Mouse (Mus musculus): Measurements from ENCODE around the gene Mroh8. TPM values are rescaled to one million over a fixed set of nuclear protein-coding genes. Genes with fewer than 3 reads are reported as not detected.
"Not testable (repeated sequence)": the region's sequence is repeated elsewhere in the genome, so short reads cannot be mapped to it uniquely, and the experiment has no call there.

Gene Mroh8
- total RNA-seq, 2 experiments from 2014 or later: 1.1 to 1.4 TPM

DNA sequence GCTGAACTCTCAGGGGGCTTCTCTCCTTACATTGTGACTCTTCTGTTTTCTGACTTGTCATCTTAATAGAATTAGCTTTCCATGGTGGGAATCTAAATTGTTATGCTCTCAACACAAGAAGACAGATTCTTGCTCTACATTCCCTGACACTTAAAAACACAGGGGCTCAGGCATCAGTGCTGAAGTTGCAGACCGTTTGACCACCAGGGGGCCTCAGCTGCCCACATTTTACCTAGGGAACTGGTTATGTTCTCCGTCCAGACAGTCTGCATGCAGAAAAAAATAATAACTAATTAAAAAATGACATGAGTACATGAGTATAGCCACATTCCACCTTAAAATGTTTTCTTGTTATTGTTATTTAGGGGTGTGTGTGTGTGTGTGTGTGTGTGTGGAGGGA is 12.7 kb upstream of the Mroh8 start:
- DNase-seq (ENCODE audit: low spot score in 2 of 2): peak; percentile 40 to 84

DNA sequence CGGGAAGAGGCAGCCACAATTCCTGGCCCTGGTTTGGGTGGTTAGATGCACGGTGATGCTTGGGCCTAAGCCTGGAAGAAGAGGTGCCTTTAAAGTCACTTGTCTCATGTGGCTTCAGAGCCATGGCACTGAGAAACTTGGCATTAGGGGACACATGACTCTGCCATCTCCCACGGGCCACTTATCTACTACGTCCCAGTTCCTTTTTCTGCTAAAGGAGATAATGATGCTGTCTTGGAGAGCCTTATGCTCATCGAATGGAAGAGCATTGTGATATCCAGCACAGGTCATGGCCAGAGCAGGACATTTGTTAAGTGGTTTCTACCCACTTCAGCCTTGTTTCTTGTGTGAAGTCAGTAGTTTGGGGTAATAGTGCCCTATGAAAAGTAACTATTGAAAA is 9.6 kb upstream of the Mroh8 start:
- no peak for DNase-seq (ENCODE audit: low spot score in 2 of 2)

DNA sequence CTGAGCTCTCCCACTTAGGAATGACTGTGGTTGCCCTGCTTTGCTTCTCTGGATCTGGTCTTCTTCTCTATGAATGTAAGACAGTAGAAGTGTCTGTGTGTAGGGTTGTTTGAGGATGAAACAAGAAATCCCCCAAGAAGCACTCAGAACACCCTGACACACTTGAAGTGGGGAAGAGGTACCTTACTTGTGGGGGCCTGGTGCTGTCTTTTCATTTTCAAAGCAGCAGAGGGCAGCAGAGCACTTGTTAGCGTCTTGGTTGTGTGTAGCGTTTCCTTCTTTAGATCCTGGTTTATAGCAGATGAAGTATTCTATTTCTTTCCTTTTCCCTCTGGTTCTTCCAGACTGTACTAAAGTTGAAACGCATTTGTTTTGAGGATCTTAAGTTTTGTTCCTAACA is 8.2 kb upstream of the Mroh8 start:
- peak; percentile 28 to 69 for DNase-seq (ENCODE audit: low spot score in 2 of 2)

DNA sequence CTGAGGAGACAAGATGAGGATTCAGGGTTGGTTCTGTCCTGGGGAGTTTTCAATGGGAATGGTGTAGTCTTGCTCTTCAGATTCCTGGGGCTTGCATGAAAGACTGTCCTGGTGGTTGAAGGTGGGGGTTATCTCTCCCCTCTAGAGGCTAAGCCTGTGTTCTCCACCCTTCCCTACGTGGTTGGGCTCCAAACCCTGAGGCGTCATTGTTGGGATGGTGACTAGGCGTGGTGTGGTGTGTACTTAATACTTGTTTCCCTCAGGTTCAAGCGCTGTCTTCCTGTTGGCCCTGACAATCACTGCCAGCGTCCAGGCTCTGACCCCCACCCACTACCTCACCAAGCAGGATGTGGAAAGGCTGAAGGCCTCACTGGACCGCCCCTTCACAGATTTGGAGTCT is 4.0 kb upstream of the Mroh8 start:
- no peak for DNase-seq (ENCODE audit: low spot score in 2 of 2)

DNA sequence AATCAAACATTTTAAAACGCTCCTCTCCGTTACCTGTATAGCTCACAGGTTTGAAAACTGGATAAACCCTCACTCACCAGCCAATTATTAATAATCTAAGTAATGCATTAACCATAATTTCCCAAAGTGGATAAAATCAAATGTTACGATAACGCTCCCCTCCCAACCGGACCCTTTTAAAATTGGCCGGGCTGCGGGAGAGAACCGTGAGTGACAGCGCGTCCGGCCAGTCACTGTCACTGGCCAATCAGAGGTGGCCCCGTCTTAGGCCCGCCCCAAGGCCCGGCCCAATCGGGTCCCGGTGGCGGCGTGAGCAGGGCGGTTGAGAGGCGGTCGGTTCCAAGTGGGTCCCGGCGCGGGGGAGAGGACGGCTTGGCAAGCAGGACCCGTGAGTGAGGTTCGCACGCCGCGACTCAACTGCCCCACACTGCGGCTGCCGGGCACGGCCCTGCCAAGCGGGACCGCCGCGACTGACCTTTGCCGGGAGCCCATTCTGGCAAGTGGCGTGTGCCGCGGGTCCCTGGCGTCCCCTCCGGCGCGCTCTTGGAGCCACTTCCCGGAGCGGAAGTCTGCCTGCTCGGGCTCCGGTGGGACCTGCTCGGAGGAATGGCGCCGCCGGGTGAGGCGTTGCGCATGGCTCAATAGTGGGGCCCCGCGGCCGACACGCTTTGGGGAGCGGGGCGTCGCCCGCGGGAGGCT is 483 bp downstream of the Mroh8 start, which contains the start of gene Rpn2:
Gene Rpn2 (plus strand): TSS at position 301 of the 699 bp plus-strand sequence.
- peak; percentile 95 to 97 for DNase-seq (ENCODE audit: low spot score in 2 of 2)

DNA sequence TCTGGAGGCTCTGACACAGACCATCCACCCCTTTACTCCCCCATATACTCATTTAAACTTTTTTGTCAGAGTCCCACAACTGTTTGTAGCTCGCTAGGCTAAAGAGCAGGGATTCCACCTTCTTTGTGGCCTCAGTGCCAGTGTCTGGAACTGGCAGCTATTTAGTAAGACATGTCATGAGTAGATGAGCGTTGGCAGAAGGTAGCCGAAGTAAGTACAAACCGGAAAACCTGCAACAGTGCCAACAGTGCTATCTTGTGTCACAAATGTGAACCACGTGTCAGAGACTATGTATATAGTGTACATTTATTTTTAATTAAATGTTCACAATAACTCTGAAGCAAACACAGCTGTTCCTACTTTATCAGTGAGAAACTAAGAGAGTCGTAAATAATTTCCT is 15.5 kb downstream of the Mroh8 start:
- DNase-seq (ENCODE audit: low spot score in 2 of 2): no peak

DNA sequence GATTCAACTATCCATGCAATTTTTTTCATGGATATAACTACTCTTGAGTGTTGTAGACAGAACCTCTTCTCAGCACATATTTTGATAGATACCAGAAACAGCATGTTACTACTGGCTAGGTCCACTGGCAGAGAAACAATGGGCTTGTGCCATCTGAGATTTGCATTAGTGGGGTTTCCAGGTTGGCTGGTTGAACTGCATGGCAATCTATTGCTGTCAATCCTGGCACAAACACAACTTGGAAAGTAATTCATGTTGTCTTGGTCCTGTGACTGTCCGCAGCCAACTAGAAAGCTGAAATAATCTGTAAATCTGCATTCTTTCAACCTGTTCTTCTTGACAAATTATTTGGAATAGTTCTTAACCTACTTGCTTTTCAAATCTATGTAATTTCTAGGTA is 16.2 kb downstream of the Mroh8 start:
- DNase-seq (ENCODE audit: low spot score in 2 of 2): no peak

DNA sequence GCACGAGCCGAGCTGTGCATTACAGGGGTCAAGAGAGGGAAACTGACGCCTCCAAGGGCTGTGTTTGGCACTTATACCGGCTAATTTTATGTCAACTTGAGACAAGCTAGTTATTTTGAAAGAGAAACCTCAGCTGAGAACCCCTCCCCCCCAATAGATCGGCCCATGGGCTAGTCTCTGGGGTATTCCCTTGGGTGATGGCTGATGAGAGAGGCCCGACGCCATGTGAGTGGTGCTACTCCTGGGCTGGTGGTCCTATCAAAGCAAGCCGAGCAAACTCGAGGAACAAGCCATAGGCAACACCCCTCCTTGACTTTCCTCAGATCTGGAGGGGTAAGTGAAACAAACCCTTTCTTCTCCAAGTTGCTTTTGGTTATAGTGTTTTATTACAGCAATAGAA is 16.8 kb downstream of the Mroh8 start:
- no peak for DNase-seq (ENCODE audit: low spot score in 2 of 2)

DNA sequence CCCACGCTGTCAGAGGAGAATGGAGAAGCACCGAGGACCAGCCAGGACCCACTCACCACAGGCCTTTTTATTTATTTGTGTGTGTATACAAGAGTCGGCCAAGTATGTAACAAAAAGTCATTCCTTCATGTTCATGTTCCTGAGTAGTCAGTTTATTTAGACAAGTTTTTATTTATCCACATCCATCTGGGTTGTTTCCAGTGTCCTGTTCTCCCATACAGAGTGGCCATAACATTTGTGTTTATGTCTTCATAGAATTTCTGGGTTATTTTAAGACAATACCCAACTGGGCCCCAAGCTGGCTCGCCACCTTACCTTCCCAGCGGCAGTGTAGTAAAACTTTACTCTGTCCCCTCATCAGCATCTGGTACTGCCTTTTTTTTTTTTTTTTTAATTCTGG is 17.4 kb downstream of the Mroh8 start:
- no peak for DNase-seq (ENCODE audit: low spot score in 2 of 2)

DNA sequence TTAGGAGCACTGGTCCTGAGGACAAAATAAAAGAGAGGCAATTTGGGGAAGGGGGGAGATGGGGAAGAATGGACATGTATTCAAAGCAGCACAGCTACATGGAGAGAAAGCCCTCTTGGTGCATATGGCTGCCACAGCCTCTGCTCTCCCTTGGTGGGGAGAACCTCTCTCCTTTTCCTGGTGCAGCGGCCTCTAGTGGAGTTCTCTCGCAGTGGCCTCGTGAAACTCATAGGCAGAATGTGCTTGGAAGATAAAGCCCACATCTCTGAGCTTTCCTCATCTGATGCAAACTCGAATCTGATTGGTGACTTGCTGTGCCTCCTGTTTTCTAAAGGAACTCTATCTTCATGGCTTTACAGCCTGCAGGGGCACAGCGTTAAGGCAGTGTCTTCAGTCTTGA is 19.6 kb downstream of the Mroh8 start:
- peak; percentile 34 to 77 for DNase-seq (ENCODE audit: low spot score in 2 of 2)

DNA sequence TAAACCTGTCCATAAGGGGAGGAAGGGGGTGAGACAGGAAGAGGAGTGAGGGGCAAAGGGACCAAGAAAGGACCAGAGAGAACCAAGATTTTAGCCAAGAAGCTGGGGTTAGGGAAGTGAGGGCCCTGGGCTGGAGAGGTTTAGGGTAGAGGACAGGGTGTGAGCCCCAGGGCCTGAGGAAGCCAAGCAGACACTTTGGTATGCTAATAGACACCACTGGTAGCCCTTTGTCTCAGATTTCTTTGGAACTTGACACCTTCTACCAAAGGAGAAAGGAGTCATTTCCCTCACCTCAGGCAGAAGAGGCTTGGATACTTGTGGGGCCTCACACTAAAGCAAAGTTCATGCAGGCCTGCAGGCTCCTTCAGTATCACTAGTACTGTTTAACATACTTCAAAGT is 31.2 kb downstream of the Mroh8 start:
- no peak for DNase-seq (ENCODE audit: low spot score in 2 of 2)

DNA sequence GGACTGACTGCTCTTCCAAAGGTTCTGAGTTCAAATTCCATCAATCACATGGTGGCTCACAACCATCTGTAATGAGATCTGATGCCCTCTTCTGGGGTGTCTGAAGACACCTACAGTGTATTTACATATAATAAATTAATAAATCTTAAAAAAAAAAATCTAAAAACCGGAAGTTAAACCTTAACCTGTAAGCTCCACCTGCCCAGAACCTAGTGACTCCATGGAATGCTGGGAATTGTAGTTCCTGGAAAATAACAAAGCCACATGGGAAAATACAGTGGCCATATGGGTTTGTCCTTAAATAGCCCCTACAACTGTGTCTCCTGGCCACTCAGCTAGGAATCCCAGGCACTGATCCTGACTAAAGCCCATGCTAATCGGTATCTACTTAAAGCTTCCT is 33.7 kb downstream of the Mroh8 start:
- no peak for DNase-seq (ENCODE audit: low spot score in 2 of 2)

DNA sequence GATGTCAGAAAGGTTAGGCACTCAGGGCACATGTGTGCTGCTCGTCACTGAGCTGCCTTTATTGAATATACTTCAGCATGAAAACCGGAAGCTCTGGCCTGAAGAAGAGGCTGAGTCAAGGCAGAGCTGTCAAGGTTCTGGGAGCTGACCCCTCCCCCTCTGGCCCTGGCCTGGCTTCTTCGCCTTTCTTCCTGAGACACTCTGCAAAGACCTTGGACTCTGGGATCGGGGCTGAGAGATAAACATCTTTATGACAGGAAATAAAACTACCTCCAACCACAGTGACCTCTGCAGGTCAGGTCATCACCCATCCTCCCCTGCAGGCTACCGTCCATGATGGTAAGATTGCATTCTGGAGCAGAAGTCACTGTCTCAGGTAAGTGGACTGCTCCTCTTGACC is 34.3 kb downstream of the Mroh8 start:
- no peak for DNase-seq (ENCODE audit: low spot score in 2 of 2)

DNA sequence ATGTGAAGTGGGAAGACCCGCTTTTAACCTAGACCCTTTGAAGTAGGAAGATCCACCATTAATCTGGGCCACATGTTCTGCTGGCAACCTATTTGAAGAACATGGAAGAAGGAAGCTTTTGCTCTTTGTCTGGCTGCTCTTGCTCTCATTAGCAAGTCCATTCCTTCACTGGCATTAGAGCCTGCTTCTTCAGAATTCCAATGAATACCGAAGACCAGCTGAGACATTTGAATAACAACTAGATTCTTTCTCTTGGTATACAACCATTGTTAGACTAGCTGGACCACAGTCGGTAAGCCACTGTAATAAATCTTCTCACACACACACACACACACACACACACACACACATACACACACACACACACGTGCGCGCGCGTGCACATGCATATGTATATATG is 43.4 kb downstream of the Mroh8 start:
- no peak for DNase-seq (ENCODE audit: low spot score in 2 of 2)

DNA sequence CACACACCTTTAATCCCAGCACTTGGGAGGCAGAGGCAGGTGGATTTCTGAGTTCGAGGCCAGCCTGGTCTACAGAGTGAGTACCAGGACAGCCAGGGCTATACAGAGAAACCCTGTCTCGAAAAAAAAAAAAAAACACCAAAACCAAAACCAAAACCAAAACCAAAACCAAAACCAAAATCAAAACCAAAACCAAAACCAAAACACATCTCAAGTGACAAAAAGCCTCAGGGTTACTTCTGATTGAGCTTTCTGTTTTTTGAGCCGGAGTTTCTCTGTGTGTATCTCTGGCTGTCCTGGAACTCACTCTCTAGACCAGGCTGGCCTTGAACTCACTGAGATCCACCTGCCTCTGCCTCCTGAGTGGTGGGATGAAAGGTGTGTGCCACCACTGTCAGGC is 57.4 kb downstream of the Mroh8 start:
- not testable (repeated sequence) for DNase-seq (ENCODE audit: low spot score in 2 of 2)

DNA sequence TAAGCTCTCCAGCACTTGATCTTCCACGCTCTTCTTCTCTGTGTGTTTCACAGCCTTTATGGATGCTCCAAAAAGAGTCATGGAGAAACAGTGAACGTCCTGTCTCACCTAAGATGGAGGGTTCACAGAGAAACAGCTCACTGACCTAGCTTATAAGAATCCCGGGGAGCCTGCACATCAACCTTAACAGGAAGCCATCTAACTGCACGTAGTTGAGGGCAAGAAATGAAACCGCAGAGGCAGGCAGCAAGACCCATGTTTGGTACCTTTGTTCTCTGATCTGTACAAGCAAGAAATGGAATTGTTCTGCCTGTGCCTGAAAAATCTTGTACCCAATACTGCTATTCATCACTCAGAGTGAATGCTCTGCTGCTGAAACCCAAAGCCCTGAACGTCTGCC is 59.2 kb downstream of the Mroh8 start:
- DNase-seq (ENCODE audit: low spot score in 2 of 2): no peak

DNA sequence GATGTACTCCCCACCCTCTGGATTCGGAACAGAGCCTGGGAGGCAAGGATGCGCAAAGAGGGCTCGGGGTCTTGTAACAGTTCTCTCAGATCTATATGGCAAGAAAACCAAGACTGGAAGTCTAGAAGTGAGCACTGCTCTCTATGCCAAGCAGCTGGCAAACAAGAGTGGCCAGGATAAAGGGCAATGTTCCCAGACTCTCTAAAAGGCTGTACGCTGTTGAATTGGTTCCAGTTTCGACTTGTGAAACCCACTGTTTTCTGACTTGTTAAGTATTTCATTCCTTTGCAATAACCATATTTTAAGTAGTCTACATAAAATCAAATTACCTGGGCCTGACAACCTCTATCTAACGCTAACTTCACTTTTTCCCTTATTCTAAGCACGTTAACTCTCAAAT is 67.6 kb downstream of the Mroh8 start:
- no peak for DNase-seq (ENCODE audit: low spot score in 2 of 2)

DNA sequence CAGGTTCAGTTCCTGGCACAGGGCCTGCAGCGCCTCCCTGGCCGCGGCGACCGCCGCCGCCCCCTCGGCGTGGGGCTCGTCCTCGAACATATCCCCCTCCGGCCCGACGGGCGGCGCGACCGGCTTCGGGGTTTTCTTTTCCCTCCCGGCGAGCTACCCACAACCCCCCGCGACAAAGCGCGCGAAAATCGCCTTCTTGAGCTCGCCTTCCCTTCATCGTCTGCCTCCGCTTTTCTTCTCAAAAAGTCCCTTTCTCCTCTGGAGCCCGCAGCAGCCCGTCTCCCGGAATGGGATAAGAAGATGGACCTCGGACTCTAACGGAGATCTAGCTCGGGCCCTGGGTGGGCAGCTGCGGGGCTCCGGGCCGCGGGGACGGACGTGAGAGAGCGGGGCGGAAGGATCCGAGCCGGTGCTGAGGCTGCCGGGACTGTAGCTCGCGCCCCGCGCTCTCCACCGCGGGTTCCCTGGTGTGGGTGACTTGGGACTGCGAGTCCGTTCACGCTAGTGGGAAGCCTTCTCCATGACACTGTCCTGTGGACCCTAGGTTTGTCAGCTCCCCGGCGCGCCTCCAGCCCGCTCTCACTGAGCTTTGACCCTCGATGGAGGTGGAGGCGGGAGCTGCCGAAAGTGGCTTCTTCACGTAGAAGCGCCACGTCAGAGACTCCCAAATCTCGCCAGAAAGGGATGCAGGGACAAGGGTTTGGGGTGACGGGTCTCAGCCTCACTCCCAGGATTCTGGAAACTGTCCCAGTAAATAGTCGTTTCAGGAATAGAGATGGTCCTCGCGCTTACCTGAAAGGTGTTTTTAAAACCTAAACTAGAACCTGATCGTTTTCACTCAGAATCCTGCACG is 74.8 kb downstream of the Mroh8 start, which contains the start of gene Rbl1:
Gene Rbl1 (minus strand): TSS at position 169 of the 853 bp plus-strand sequence.
- peak; percentile 80 to 89 for DNase-seq (ENCODE audit: low spot score in 2 of 2)

DNA sequence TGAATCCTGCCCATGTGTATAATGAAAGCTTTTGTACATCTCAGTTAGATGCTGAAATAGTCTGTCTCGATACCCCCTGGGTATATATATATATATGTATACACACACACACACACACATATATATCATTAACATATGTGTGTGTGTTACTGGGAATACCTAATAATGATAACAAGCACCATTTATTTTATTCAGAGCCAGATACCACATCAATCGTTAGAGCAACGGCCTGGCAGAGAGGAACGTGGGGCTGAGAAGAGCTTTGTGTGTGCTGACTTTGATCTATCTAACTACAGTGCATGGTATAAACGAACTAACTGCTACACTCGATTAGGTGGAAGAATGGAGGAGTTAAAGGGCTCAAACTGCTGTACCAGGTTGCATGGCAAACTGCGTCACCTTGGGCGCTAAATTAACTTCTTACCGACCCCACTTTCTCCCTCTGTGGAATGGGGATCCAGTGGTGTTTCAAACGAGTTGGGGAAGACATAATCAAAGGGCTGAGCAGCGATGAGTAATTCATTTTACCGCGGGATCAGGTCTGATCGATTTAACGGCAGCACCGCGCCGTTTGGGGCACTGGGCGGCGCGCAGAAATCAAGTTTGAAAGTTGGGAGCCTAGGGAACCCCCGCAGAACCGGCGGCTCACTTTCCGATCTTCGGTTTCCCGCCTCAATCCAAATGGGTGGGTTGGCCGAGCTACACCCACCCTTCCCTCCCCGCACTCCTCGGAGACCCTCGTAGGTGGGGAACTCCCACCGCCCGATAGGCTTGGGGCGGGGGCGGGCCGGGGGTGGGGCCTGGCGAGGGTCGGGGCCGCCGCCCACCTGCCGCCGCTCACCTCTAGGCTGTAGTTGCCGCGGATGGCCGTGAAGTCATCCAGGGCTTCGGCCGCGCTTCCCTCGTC is 75.6 kb downstream of the Mroh8 start:
- peak; percentile 5 to 12 for DNase-seq (ENCODE audit: low spot score in 2 of 2)

DNA sequence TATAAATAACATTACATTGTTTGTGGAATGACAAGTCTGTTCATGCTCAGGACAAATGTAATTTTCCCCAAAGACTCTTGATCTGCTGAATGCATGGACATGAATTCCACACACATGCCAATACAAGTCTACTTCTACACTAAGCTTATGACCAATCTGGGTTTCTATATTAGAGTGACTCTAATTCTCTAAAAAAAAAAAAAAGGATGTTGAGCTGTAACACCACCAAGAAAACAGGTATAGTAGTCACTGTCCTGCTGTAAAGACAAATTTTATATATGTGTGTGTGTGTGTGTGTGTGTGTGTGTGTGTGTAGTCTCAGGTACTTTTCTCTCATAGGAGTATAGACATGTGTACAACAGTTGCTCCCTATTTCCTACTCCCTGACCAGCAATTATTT is 76.3 kb downstream of the Mroh8 start:
- no peak for DNase-seq (ENCODE audit: low spot score in 2 of 2)

DNA sequence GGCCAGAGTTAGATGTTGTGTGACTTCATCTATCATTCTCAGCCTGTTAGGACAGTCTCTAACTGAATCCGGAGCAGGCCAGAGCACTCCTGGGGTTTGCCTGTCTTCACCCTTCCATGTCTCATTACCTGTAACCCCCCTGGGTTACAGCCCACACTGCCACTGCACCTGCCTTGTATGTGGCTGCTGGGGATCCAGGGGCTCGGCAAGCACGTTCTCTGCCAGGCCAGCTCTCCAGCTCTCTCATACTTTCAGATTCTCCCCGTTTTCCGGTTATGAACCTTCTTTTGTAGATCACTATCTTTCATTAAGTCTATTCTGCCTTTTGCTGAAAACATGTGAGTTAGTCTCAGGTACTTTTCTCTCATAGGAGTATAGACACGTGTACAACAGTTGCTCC is 77.0 kb downstream of the Mroh8 start:
- no peak for DNase-seq (ENCODE audit: low spot score in 2 of 2)

Measured in layer of hippocampus, adult 18-20 months (tissue).